Mouse (Mus musculus): Measurements from ENCODE around the gene Klre1.
"Not testable (repeated sequence)": the region's sequence is repeated elsewhere in the genome, so short reads cannot be mapped to it uniquely, and the experiment has no call there.

Klre1 gene

GRCm38 (mm10) chr6:129583014-129583413, 5.3 kb downstream of the Klre1 start:
- DNase-seq (ENCODE audit: low read depth, low spot score), result peak; percentile 6

DNA sequence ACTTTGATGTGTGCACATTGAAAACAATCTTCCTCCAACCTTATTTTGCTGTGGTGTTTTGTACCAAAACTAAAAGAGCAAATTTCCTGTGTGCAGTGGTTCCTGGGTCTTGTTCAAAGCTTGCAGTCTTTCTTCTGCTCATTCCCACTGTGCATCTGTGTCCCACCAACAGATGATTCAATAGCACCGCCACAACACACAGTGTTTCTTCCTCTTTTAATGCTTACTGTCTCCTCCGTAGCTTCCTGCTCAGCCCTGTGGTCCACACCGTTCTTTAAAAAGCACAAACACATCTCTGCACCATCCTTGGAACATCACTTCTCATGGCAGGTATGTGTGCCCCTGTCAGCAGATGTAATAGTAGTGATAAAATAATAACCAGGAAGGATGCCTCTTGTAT, 13.8 kb downstream of the Klre1 start, which contains the start of gene Klrd1:
TSS of gene Klrd1 (plus strand) at position 275 of the 400 bp plus-strand sequence.
- no peak for DNase-seq (ENCODE audit: low read depth, low spot score)

DNA sequence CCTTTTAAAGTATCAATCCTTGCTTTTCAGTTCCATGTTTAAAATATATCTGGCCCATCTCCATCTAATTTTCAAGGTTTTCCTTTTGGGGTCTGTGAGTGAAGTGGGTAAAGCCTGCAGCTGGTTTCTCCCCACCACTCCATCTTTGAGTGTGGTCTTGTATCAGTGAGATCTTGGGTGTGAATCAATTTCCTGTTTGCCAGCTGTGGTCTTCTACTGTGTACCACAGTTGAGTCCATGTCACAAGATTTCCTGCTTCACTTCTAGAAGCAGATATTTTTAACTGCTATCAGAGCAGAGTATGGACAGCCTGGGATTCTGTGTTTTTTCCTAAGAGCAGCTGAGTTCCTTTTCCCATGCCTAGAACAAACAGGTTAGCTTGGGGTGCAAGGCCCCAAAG, 30.7 kb downstream of the Klre1 start:
- no peak for DNase-seq (ENCODE audit: low read depth, low spot score)

DNA sequence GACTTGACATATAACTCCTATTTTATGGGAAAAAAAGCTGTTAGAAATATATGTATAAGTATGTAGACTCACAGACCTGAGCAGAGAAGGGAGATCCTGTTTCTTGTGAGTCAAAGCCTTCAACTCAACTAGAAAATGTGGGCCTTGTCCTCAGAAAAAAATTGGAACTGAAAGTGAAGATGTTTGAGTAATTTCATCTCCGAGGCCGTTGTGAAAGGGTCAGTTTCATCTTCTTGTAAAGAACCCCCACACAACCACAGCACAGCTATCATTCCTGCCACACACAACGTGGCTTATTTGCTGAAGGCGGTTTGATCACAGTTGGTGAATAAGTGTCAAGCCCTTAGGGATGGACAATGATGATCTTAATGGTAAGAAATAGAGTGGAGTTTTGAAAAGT, 46.0 kb downstream of the Klre1 start, which contains the start of gene Klrk1:
TSS of gene Klrk1 (minus strand) at position 130 of the 400 bp plus-strand sequence.
- DNase-seq (ENCODE audit: low read depth, low spot score), result no peak

DNA sequence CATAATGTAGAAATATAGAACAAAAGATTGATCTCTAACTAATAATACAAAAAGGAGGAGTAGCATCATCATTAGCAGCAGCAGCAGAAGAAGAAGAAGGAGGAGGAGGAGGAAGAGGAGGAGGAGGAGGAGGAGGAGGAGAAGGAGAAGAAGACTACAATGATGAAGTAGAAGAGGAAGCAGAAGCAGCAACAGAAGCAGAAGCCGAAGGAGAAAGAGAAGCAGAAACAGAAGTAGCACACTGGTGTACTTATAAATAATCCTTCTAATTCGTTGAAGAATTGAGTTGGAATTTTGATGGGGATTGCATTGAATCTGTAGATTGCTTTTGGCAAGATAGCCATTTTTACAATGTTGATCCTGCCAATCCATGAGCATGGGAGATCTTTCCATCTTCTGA, 53.3 kb downstream of the Klre1 start:
- not testable (repeated sequence) for DNase-seq (ENCODE audit: low read depth, low spot score)

All from brain, adult 2 months (tissue).